Mouse (Mus musculus) cerebellum, adult 18-20 months (tissue): Measurements from ENCODE around the gene Psme2b.
"Not testable (repeated sequence)": the region's sequence is repeated elsewhere in the genome, so short reads cannot be mapped to it uniquely, and the experiment has no call there.

Experiments
- DNase-seq, 2 experiments: peaks; one replicate each; pipeline ENCODE4 v3.0.0; 2021

Gene Psme2b

DNA sequence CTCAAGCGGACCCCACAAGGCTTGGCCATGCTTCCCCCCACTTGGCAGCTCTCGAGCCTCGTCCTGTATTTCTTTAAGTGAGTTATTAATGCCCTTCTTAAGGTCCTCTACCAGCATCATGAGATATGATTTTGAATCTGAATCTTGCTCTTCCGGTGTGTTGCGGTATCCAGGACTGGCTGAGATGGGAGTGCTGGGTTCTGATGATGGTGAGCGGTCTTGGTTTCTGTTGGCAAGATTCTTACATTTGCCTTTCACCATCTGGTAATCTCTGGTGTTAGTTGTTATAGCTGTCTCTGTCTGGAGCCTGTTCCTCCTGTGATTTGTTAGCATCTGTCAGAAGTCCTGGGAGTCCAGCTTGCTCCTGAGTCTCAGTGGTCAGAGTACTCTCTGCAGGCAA, at the start of gene Psme2b:
Psme2b (minus strand) TSS at position 101 of the 400 bp plus-strand sequence.
- not testable (repeated sequence) for DNase-seq

- DNase-seq = not testable (repeated sequence)
These were observed 48.0 kb upstream of the Psme2b start, which contains the start of gene Tgtp1 for GRCm38 (mm10) chr11:48994018-48994417. TSS of gene Tgtp1 (minus strand) at chr11:48994172.

DNA sequence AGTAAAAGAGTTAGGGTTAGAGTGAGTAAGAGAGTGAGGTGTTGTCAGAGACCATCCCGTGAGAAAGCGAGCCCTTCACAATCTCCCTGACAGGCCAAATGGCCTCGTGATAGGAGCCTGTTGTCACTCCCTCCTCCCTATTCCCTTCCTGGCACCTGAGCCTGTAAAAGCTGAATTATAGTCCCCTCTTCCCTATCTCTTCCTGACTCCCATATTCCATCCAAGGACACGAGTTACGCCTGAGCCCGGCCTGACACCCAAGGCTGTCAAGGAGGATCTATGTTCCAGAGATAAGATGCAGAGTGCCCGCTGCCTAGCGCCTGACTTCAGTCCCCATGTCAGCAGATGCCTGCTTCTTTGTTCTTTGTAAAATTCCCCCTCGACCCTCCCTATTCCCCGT, 47.3 kb upstream of the Psme2b start:
- not testable (repeated sequence) for DNase-seq

GRCm38 (mm10) chr11:48991740-48992520, 45.9 kb upstream of the Psme2b start, which contains the start of gene Gm12185:
TSS of gene Gm12185 (minus strand) at chr11:48992226.
- DNase-seq = not testable (repeated sequence)

- DNase-seq = not testable (repeated sequence)
These were observed 44.0 kb upstream of the Psme2b start for GRCm38 (mm10) chr11:48989981-48990380.

GRCm38 (mm10) chr11:48988219-48988618, 42.2 kb upstream of the Psme2b start:
- not testable (repeated sequence) for DNase-seq

DNA sequence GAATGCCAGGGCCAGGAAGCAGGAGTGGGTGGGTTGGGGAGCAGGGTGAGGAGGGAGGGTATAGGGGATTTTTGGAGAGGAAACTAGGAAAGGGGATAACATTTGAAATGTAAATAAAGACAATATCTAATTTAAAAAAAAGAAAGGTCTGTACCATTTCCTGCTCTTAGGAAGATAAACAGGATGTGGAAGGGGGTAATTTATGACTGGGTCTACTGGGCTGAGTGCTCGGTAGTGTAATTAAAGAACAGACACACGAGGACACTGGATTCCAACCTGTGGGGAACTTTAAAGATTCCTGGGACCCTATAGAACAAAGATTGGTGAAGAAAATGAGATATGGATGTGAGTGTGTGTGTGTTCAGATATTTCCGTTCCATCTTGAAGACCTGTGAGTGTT, 36.9 kb upstream of the Psme2b start:
- not testable (repeated sequence) for DNase-seq

DNA sequence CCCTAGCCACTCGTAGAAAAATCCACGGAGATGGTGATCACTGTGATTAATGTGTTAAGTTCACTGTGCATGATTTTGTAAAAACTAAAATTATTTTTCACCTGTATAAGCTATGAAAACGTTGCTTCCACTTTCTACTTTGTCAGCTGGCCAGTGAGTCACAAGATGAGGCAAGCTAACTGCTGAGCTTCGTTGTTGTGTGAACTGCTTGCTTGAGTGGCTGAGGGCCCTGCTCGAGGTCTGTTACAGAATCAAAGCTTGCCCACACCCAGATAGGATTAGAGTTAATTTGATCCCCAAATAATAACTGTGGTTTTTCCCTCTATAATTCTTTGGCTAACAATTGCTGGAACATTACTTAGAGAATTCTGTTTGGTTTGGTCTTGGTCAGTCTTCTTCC, 34.1 kb upstream of the Psme2b start:
- not testable (repeated sequence) for DNase-seq

DNA sequence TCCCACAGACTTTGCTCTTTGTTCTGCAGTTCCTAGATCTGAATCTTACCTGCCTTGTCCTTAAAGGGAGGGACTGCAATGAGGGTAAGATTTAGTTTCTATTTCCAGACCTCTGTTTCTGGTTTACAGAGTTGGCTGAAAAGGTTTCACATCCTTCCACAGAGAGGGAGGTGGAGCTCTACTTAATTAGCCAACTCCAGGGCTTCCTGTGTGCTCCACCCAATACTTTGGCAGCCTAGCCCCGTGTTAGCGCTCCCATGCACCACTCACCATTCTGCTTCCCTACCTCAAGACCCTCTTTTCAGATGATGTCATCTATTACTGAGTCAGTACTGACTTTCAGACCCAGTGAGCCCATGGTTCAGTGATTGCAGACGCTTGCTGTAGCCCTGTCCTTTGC, 33.3 kb upstream of the Psme2b start, which contains the start of gene 9930111J21Rik1:
9930111J21Rik1 (minus strand) TSS at position 148 of the 400 bp plus-strand sequence.
- not testable (repeated sequence) for DNase-seq

- DNase-seq = not testable (repeated sequence)
These were observed 32.4 kb upstream of the Psme2b start, which contains the start of gene Olfr56 for GRCm38 (mm10) chr11:48978240-48978939. TSS of gene Olfr56 (plus strand) at chr11:48978889.

- not testable (repeated sequence) for DNase-seq
These were observed 28.7 kb upstream of the Psme2b start for GRCm38 (mm10) chr11:48974686-48975085.

DNA sequence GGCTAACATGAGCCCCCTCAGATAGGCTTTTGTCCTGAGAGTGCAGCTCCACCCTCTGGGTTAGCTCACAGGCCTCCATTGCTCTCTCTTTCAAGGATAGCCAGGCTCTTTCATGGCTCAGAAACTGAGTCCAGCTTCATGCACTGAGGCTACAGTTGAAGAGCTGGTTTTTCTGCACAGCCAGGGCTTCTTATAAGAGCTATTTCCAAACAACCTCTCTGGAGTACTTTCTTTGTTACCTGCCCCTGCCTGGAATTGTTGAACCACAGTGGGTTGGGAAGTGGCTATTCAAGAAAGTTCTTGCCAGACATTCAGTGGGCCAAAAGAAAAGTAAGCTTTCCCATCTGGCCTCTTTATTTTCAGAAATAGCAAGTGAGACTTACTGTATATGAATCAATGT, 6.7 kb downstream of the Psme2b start:
- not testable (repeated sequence) for DNase-seq

DNA sequence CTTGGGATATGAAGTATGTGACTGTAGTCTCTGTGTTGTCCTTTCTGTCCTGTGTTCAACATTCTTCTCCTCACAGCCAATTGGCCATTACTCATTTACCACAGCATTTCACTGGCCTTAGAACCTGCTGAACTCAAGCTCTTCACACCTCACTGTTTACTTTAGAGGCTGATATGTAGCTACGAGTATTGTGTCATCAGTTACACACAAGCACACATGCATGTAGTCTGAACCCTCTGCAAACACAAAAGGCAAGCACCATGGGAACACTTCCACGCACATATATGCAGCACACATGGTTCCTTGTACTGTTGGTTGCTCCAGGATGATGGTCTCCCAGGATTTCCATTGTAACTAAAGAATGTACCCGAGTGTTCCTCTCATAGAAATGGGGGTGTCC, 10.7 kb downstream of the Psme2b start:
- not testable (repeated sequence) for DNase-seq

GRCm38 (mm10) chr11:48933923-48934322, 12.1 kb downstream of the Psme2b start:
- not testable (repeated sequence) for DNase-seq

DNA sequence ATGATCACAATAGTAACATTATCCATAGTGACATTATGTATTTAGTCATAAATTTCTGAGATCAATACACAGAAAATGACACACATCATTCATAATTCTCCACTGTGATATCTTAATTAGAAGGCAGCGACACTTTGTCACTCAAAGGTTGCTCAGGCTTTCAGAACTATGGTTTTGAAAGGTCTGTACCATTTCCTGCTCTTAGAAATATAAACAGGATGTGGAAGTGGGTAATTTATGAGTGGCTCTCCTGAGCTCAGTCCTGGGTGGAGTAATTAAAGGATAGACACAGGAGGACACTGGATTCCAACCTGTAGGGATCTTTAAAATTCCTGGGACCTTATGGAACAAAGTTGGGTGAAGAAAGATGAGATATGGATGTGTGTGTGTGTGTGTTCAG, 12.6 kb downstream of the Psme2b start:
- not testable (repeated sequence) for DNase-seq

DNA sequence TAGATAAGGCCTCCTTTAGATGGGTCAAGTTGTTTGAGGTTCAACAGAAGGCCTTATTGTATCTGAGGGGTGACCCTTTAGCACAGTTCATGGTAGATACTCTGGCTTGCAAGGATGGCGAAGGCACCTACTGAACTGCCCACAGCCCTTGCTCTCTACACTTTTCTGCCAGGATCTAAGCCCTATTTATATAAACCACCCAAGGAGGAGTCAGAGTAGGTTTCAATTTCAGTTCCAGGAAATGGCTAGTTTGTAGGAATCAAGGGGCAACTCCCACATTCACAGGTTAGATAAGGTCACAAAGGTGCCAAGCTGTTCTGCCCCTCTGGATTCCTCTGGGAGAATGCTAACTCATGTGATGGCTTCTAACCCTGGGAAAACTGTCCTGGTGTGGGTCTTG, 17.9 kb downstream of the Psme2b start:
- not testable (repeated sequence) for DNase-seq

- not testable (repeated sequence) for DNase-seq
These were observed 19.6 kb downstream of the Psme2b start for GRCm38 (mm10) chr11:48926437-48926836.

DNA sequence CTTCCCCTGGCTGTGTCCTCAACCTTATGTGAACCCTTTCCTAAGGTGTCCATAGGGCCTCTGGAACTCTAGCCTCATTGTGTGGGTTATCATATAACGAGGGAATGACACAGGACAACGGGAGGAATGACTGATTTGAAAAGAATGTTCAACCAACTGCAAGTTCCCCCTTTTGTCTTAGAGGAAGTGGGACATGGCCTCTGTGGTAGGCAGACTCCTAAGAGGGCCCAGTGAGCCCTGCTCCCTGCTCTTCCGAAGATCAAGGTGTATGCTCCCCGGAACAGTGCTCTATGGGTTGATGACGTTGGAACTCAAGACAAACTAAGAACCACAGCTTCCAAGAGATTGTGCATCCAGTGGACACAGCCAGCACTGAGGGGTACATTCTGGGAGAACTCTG, 22.2 kb downstream of the Psme2b start:
- DNase-seq = not testable (repeated sequence)

GRCm38 (mm10) chr11:48918380-48918779, 27.6 kb downstream of the Psme2b start:
- no peak for DNase-seq

DNA sequence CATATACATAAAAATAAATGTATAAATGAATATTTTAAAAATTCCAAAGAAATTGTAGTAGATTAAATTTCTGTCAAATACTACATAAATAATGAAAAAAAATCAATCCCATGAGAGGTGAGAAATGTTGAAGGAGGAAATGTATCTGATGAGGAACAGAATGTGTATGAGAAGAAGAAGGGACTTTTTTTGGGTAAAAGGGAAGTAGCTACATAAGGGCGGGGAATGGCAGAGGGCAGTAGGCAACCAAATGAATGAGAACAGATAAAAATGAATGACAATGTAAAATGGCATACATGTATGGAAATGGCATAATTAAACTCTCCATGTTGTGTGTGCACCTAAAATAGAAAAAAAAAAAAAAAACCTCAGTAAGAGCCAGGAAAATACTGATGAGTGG, 32.4 kb downstream of the Psme2b start:
- DNase-seq = no peak

DNA sequence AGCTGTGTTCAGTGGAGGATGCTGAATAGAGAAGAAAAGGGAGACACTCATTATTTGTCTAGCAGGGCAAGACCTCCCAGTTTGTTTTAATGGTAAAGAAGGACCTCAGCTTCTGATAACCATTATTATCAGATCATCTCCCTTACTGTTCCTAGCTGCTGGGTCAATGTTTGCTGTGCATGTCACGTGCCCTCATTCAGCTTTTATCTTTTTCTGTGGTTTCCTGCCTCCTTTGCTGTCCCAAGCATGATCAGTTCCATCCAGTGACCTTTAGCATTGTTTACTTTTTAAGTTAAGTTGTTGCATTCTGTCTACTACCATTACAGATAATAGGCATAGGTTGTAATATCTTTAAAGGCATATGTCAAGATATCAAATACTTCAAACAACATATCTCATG, 37.5 kb downstream of the Psme2b start:
- DNase-seq = no peak

DNA sequence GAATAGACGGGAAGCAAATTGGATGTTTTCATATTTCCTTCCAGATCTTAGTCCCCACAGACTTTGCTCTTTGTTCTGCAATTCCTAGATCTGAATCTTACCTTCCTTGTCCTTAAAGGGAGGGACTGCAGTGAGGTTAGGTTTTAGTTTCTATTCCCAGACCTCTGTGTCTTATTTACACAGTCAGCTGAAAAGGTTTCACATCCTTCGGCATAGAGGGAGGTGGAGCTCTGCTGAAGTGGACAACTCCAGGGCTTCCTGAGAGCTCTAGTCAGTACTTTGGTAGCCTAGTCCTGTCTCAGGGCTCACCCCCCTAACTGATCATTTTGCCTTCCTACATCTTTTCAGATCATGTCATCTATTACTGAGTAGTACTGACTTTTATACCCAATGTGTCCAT, 44.0 kb downstream of the Psme2b start, which contains the start of gene Gm5431:
Gm5431 (minus strand) TSS at position 194 of the 400 bp plus-strand sequence.
- DNase-seq = no peak

DNA sequence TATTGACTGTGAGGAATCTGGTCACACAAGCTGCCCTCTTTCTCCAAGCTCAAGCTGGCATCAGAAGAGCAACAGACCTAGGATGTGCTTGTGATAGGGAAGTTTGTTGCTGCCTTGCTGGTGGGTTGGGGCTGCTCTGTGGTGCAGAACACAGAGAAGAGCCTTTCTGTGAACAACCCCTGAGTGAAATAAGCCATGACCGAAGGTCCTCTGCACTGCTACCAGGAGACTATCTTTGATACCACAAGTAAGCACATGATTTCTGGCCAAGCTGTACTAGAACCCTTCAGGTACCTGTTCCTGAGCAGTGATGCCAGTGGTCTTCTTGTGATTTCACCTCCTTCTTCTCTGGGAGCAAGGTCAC, 44.4 kb downstream of the Psme2b start:
- DNase-seq = not testable (repeated sequence)
